14 mouse cellular contexts compared by ENCODE assay signal in genomic region chr2:130784939-130785338, GRCm38 (mm10).
"Had no signal": no experiment of that assay in that cellular context is flagged by ENCODE, and none has a peak within 500 bp of the region (broad histone marks: within the 10 kb centered on the region; RNA-seq: fewer than 3 reads in every experiment).

No protein-coding gene starts in this region.

- H3K4me2 ChIP-seq: limb, embryonic 12.5 days; liver, embryonic 12.5 days; neural tube, embryonic 13.5 days had no signal

- H3K27ac ChIP-seq: limb, embryonic 12.5 days; liver, embryonic 12.5 days; midbrain, embryonic 10.5 days; neural tube, embryonic 13.5 days had no signal

- H3K4me3 ChIP-seq: limb, embryonic 12.5 days; liver, embryonic 12.5 days; midbrain, embryonic 10.5 days; neural tube, embryonic 13.5 days had no signal

- DNase-seq: kidney, adult 8-10 months; kidney, postnatal 25 days; layer of hippocampus, postnatal 36 days; midbrain, embryonic 14.5 days; retina, postnatal 1 day; right cerebral cortex, postnatal 4 days; spleen, adult 18-20 months; thymus, adult 18-20 months; thymus, postnatal 14 days had no signal

- H3K9ac ChIP-seq: limb, embryonic 12.5 days; liver, embryonic 12.5 days; neural tube, embryonic 13.5 days had no signal

- H3K4me1 ChIP-seq: limb, embryonic 12.5 days; liver, embryonic 12.5 days; midbrain, embryonic 10.5 days; neural tube, embryonic 13.5 days had no signal

- H3K27me3 ChIP-seq: limb, embryonic 12.5 days; liver, embryonic 12.5 days; neural tube, embryonic 13.5 days had no signal

- H3K9me3 ChIP-seq: limb, embryonic 12.5 days; liver, embryonic 12.5 days; midbrain, embryonic 10.5 days; neural tube, embryonic 13.5 days had no signal

- ATAC-seq: intestine, postnatal 0 days; liver, embryonic 12.5 days had no signal
